Mouse (Mus musculus) naive thymus-derived CD4-positive, alpha-beta T cell, adult 2 months (primary cell): Measurements from ENCODE around the gene Vmn1r15.

ENCODE experiments used
- DNase-seq: peaks from one replicate; pipeline ENCODE4 v3.0.0-alpha.2; 2011; ENCODE audit warnings: low read depth

The Vmn1r15 gene

DNA sequence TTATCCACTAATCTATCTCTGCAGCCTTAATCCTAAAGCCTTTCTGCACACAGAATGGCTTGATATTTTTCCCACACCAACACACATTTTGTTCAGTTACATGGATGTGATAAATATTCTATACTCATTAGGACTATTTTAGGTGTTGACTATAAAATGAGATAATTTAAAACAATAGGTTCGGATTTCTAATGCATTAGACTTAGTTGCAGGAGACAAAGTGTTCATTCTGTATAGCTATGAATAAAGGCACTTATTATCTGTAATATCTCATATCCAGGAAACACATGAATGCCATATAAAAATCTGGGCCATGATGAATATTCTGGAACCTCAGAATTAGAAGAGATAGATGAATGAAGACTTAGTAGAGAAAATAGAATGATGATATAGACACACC is at the start of gene Vmn1r15:
Gene Vmn1r15, plus strand, starts transcription at position 301 of the 400 bp plus-strand sequence.
- no peak for DNase-seq

DNA sequence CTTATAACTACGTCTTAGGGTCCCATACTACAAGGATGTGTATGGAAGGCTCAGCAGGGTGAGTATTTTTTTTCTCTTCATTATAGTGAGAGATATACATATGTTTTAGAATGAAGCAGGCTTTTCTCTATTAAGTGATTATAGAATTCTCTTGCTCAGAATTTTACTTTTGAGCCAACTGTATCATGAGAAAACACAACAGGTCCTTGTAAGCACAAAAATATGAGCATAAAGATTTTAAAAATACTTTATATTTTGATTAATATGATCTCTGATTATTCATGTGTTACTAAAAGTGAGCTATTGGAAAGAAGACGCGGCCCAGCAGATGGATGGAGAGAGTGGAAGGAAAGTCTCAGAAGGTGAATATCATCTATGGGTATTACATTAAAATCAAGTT is 26.4 kb upstream of the Vmn1r15 start, which contains the start of gene Vmn1r14:
Gene Vmn1r14, plus strand, starts transcription at position 301 of the 400 bp plus-strand sequence.
- no peak for DNase-seq

DNA sequence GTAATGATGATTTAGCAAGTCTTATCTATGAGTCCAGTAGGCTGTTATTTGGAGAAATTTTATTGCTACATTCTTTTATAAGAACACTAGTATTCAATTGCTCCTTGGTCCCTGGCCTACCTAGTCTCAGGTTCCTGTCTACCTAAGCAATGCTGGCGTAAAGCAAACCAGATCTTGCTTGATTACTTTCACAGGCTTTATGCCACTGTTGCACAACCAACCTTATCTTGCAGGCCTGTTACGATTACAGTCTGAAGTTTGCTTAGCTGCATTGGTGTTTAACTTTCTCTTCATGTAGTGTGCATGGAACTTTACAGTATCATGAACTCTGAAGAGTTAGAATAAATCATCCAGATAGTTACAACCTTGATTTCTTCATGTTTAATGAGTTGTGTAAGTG is 3.2 kb downstream of the Vmn1r15 start:
- DNase-seq, result no peak

DNA sequence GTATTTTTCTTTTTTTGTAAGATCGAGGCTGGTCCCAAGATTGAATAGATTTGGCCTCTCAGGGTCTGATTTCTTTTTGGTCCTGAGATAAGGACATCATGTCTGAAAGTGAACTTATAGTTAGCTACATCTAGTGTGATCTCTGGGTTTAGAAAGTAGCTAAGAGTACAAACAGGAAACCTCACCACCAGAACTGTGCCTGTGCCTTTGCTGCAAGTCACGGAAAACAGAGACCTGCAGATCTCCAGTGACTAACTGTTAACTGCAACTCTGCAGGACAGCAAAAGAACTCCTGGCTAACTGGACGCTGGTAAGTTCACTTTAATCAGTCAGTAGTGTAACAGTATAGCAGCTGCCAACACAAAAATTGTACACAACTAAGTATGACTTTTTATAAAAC is 14.1 kb downstream of the Vmn1r15 start:
- peak; percentile 5 for DNase-seq

DNA sequence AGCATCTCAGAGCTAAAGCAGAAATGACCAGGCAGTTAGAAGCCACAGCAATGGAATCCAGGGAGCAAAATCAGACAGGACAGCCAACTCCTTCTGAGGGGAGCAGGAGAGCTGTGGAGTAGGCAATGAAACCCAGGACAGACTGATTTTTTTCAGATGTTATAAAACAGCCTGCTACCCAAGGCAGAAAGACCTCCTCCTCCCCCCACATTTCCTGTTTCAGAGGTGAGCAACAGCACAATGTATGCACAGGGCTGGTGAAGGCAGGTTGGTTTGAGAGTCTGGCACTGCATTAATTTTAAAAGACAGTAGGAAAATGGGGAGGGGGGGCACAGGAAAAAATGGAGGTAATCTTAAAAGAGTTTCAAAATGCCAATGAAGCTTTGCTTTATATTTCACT is 14.8 kb downstream of the Vmn1r15 start:
- DNase-seq, result peak; percentile 8

DNA sequence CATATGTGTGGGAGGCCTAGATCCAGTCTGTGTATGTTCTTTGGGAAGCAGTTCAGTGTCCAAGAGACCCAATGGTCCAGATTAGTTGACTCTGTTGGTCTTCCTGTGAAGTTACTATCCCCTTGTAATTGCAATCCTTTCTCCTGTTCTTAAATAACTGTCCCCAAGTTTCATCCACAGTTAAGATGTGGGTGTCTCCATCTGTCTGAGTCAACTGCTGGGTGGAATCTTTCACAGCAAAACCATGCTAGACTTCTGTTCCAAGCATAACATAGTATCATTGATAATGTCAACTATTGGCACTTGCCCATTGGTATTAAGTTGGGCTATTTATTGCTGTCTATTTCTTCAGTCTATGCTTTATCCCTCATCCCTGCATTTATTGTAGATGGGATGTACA is 21.2 kb downstream of the Vmn1r15 start:
- no peak for DNase-seq
